Mouse (Mus musculus) spleen, postnatal 0 days (tissue): ENCODE data around the gene Prrc2a. TPM values are rescaled to one million over a fixed set of nuclear protein-coding genes. Genes with fewer than 3 reads are reported as not detected.

Experiments used
- polyA plus RNA-seq: library from polyadenylated mRNA; unstranded; fragments of >200 nt; fragmentation: Nextera tagmentation; extraction: Ambion mirVana; gene quantifications from 2 replicates; pipeline ENCODE4 v1.2.1, GENCODE M21; 2015

Gene Prrc2a
- 85.1 and 90.0 TPM in 2 replicates for polyA plus RNA-seq

DNA sequence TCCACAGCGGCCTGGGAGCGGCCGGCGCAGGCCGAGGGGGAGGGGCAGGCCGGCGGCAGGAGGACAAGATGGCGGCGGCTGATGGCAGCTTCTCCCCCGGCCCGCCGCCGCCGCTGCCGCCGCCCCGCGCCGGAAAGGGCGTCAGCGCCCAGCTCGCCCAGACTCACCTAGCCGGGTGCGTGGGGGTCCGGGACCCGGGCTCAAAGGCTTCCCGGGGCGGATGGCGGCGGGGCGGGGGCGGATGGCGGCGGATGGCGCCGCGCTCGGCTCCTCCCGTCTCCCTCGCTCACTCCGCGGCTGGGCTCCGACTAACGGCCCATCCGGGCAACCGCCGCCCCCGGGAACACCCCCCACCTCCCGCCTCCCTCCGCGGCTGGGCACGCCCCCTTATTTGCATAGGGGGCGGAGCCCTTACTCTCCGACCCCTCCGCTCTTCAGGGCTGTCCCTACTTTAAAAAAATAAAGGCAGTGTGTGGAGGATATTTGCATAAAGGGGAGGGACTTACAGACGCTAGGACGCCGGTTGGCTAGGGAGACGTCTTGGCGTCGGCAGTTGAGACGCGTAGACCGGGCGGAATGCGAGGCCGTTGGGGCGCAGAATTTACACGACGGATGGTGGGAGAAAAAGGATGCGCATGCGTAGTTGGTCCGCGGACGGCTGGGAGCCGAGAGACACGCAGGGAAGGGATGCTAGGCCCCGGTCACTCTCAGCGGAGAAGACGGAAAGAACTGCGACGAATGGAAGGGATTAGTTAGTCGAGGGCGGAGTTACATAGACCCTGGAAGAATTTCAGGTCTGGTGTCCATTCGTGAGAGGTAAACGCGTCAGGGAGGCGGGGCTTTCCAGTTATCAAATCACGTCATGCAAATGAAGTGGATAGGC lies at the start of gene Prrc2a:
Prrc2a (minus strand) TSS at position 330 of the 883 bp plus-strand sequence.

DNA sequence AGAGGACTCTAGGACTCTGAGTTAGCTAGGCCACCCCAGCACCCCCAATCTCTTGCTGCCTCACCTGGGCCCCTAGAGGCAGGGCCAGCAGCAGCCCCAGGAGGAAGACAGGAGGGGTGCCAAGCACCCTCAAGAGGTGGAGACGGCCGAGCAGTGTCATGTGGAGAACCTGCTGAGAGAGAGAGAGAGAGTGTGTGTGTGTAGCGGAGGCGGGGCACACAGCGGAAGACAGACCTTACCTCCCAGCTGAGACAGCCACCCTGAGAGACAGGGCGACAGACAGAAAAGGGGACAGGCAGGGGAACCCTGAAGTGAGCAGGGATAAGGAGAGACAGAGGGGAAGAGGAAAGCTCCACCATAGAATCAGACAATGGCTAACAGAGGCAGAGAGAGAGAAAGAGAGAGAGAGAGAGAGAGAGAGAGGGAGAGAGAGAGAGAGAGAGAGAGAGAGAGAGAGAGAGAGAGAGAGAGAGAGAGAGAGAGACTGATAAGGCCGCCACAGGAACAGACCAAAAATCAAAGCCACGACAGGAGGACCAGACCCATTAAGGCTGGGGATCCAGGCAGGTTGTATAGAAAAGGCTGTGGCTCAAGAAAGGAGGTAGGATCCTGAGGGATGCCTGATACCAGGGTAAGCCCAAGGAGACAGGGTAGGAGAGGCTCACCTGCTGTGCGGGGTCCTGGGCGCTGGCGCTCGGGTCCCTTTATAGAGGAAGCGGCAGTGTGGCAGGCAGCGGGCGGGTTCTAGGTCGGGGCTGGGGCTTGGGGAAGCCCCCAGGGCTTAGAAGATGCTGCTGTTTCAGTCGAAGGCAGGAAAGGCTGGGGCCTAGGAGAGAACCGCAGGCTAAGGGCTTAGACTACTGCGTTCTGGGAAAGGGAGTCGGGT lies 40.0 kb upstream of the Prrc2a start, which contains the start of gene Lta:
Lta (minus strand) TSS at position 858 of the 886 bp plus-strand sequence.

GRCm38 (mm10) chr17:35201787-35202186 lies 37.1 kb upstream of the Prrc2a start, which contains the start of gene Tnf:
Tnf (minus strand) TSS chr17:35202007.

DNA sequence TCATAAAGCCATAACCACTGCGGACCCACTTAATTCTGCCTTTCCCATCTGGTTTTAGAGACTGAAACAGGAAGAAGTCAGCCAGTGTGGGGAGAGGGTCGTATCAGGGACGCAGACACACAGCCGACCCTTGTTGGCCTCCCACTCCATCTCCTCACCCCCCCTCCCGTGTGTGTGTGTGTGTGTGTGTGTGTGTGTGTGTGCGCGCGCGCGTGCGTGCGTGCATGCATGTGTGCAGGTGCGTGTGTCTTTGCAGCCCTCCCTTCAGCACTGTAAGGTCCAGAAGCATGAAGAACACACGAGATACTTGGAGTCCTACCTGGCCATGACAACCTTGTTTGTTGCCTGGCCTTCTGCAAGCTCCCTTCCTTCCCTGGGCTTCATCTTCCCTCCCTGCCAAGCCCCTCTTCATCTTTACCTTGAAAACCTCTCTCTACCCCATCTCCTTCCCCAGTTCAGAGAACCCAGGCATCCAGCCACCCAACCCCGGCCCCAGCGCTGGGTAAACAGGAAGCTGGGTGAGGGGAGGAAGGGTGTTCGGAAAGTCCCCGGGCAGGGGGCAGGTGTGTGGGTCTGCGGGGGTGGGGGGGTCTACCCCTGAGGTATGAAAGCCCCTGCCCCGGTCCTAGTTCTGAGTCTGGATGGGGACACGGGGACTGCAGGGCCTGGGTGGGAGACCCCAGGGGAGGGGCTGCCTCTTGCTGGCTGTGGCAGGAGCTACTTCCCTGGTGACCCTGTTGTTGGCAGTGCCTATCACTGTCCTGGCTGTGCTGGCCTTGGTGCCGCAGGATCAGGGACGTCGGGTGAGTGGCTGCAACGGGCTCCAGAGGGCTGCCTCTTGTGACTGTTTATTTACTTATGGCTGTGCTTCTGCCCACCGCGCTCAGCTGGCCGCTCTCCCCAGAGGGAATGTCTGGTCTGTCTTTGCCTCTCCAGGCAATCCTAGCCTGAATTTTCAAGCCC lies 29.5 kb upstream of the Prrc2a start, which contains the start of gene Ltb:
Ltb (plus strand) TSS at position 559 of the 963 bp plus-strand sequence.

GRCm38 (mm10) chr17:35187959-35188610 lies 23.4 kb upstream of the Prrc2a start, which contains the start of gene Lst1:
Lst1 (minus strand) TSS chr17:35188439.

GRCm38 (mm10) chr17:35175968-35176367 lies 11.3 kb upstream of the Prrc2a start, which contains the start of gene Aif1:
Aif1 (minus strand) TSS chr17:35176068.

DNA sequence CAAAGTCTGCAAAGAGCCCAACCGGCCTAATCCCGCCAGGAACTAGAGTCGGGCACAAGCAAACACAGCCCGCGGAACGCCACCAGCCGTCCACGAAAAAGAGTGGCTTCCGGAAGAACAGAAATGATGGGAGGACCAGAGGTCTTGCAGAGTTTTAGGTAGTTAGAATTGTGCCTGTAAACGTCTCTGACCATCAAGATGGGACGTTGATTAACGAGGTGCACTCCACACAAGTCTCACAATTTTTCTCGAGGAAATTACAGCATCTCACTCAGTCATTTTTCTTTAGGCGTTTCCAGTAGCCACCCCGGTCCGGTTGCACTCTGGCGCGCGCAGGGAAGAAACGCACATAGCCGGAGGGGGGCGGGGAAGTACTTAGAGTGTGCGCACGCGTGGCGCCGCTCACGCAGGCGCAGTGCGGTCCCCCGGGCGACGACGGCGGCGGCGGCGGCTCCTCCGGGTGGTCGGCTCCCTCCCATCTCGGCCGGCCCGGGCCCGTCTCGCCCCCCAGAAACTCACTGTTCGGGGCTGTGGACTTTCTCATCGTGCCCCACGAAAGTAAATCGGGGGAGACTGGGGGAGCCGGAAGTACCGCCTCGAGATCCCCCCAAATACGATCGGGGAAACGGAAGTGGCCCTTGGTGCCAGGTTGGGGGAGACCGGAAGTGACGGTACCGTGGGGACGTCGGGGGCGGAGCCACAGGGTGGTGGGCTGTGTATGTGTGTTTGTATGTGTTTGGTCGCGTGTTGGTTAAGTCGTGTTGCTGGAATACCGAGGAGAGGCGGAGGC lies 29.7 kb downstream of the Prrc2a start, which contains the start of gene Bag6:
Bag6 (plus strand) TSS at position 378 of the 790 bp plus-strand sequence.

DNA sequence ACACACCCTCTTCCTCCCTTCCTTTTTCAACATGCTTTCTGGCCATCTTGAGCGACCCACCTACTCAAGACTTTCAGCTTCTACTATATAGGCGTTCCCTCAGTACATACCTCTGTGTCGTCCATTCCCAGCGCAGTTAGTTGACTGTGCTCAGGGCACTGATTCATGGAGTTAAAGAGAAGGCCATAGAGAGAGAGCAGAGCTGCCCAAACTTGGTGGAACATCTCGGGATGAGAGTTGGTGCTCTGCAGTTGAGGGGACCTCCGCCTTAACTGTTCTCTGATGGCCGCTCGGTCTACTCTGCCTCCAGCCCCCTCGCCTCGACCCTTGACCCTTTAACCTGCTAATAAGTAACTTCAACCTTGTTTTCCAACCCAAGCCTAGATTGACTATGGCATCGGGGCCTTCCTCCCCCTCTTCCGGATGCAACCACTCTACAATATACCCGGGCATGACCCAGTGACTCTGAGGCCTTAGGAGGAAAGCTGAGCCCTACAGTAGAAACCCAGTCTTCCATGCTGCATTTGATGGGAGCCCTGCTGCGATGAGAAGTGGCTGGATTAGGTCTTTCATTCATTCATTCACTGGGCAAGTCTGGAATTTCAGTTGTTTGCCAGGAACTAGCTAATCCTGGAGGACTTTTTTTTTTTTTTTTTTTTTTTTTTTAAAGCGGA lies 33.1 kb downstream of the Prrc2a start, which contains the start of gene Apom:
Apom (minus strand) TSS at position 551 of the 674 bp plus-strand sequence.

GRCm38 (mm10) chr17:35126206-35126611 lies 38.5 kb downstream of the Prrc2a start, which contains the start of gene D17H6S53E:
D17H6S53E (plus strand) TSS chr17:35126373.

DNA sequence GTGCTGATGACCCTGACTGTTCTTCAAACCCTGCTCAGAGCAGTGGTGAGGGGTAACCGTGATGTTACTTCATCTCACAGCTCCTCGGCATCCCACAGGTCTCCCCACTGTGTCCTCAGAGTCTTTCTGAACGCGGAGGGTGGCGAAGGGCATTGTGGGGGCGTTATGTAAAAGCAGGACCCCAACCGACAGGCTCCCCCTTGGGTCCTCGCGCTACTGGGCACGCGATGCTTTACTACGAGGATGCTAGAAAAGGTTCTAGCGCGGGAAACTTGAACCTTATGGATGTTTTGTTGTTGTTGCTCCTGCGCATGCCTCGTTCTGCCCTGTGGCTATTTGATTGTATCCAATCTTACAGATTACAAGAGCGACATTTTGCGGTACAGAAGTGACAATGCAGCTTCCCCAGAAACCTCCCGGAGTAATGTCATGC lies 42.8 kb downstream of the Prrc2a start, which contains the start of gene Csnk2b:
Csnk2b (minus strand) TSS at position 183 of the 433 bp plus-strand sequence.

DNA sequence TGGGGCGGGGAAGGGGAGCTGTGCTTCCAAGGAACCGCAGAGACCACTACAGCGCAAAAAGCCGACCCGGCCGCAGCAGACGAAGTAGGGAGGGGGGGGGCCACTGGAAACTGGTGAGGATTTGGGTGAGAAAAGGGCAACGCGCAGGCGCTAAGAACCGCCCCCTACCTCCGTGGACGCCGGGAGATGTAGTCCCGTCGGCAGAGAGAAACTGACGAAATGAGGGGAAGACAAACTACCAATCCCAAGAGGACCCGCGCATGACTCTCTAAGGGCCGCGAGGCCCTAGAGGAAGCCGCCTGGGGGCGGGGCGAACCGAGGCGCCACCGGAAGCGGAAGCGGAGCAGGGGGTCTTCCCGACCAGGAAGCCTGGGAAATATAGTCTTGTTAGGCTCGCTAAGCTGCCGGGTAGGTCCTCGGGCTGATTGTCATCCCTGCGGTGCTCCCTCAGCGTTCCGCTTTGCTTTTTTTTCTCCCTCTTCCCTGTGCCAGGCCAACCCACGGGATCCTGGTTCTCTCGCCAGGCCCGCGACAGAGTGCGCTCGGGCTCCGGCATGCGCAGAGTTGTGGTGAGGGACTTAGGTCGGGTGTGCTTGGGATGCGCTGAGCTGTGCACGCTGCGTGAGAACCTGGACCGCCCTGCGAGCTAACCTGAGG lies 43.4 kb downstream of the Prrc2a start, which contains the start of gene Gpank1:
Gpank1 (plus strand) TSS at position 313 of the 657 bp plus-strand sequence.

DNA sequence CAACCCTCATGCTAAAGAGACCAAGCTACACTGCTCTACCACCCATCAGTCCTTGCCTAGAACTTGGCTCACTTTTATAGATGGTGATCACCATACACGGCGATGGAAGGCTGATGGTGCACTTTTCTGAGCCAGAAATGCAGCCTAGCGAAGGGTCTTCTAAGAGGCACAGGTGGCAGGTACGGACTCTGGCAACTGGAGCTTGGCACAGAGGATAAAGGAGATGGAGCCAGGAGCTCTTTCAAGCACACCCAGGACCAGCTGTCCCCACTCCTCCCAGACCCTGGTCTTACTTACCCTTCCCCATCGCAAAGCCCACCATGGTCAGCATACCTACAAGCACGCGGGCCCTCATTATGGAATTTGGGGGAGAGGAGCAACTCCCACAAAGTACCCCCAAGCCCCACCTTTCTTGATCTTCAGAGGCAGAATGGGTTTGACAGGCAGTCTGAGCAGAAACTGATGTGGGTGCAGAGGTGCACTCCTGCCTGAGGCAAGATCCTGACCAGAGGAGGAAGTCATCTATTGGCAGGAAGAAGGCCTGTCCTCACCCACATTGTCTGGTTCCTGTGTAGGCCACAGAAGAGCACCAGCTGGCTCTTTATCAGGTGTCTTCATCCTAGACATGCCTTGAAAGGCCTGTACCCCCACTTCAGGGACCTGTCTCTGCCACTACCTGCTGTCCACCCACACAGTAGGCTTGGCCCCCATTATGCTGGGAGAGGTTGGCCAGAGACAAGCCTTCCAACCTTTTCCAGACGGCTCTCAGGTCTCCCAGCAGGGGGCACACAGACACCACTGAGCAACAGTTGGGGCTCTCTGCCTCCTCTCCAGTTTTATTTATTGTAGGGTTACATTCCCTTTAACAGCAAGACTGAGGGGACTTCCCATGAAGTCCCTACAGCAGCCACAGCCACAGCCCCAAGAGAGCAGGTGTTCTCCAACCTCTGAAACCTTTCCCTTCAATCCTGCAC lies 49.4 kb downstream of the Prrc2a start, which contains the start of gene Ly6g5b:
Ly6g5b (minus strand) TSS at position 383 of the 974 bp plus-strand sequence.

GRCm38 (mm10) chr17:35108097-35108496 lies 56.6 kb downstream of the Prrc2a start, which contains the start of gene Ly6g5c:
Ly6g5c (plus strand) TSS chr17:35108279.

